Mouse (Mus musculus): ENCODE measurements around the gene Cyb5r3.

Cyb5r3 gene

DNA sequence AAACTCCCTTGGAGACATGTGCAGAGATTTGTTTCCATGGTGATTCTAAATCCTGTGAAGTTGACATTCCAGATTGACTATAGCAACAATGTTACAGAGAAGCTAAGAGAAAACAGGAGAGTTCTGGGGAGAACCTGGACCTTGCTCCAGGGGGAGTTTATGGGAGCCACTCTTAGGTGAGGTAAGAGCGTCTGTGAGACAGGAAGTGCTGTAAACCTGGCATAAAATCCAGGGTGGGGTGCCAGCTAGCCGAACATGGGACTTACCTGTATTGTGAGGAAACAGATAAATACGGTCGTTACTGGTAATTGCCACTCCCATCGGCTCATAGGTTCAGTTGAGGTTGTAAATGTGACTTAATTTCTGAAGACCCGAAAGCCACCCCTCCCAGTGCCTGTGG lies 66.0 kb downstream of the Cyb5r3 start:
- DNase-seq (ENCODE audit: low spot score in 2 of 2): no peak

All from spleen, postnatal 10 days (tissue).